Mouse (Mus musculus): ENCODE data around the gene Ubl7. TPM values are rescaled to one million over a fixed set of nuclear protein-coding genes. Genes with fewer than 3 reads are reported as not detected.

Ubl7 gene
- total and polyA plus RNA-seq, 3 experiments, result 24.7 to 81.1 (median 37.3) TPM

DNA sequence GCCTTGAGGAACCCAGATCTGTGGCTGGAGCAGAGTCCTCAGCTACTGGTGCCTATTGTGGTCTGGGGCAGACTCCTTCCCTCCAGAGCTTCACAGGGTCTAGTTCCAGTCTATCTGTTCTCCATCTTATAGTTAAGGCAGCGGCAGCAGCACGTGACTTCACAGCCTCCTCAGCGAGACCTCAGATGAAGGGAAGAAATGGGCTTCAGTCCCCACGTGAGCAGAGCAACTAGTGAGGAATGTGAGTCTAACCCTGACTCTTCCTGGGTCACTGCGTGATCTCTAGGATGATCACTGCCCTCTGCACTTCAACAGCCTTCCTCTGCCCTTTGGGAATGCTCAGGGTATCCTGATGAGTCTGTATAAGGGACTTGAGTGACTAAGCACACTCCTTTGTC lies 53.2 kb downstream of the Ubl7 start:
- H3K9me3 ChIP-seq (replicated peaks; ENCODE audit: low read length), result no peaks in the 10 kb centered on the region
- peaks cover 42 to 46% of the 10 kb centered on the region in 2 experiments for H3K36me3 ChIP-seq (replicated peaks in 1 of 2; ENCODE audit: control insufficient read depth in 1 of 2, insufficient read depth in 1 of 2, low read length in 1 of 2)
- H3K9ac ChIP-seq (ENCODE audit: insufficient read depth, low read depth), result no peak overlapping the region
- H3K4me2 ChIP-seq (ENCODE audit: insufficient read depth, low read depth, poor library complexity, severe bottlenecking), result no peak overlapping the region
- no peaks in the 10 kb centered on the region for H3K27me3 ChIP-seq (replicated peaks)
- no peak for DNase-seq (ENCODE audit: extremely low read depth)
- H3K79me2 ChIP-seq (replicated peaks; ENCODE audit: control insufficient read depth, extremely low read depth, insufficient read depth, poor library complexity, severe bottlenecking), result peaks cover 1% of the 10 kb centered on the region
- in situ Hi-C loops (cut with MboI; ENCODE audit: low pct_ligation_motif_present, low pct_unique_long_range_greater_than_20kb, low sequenced_read_pairs) (no loop called here), dilution Hi-C loops (cut with MboI; ENCODE audit: extremely low pct_ligation_motif_present, extremely low pct_unique_long_range_greater_than_20kb, low sequenced_read_pairs) (no loop called here)
- peak overlapping the region; percentile 99 for H3K27ac ChIP-seq (ENCODE audit: insufficient read depth, low read depth)
- H3K4me1 ChIP-seq (ENCODE audit: control insufficient read depth in 1 of 2, insufficient read depth in 2 of 2), result peaks cover 43 to 96% of the 10 kb centered on the region in 2 experiments
- TF ChIP-seq MYC (IDR thresholded peaks at IDR 0.05; ENCODE audit: low read depth, low read length), result no peak
- TF ChIP-seq RAD21 (IDR thresholded peaks at IDR 0.05; ENCODE audit: low read depth, low read length), result no peak
- no peak for TF ChIP-seq NELFE (IDR thresholded peaks at IDR 0.05; ENCODE audit: low read depth, low read length)
- TF ChIP-seq MEF2A (IDR thresholded peaks at IDR 0.05; ENCODE audit: borderline replicate concordance, low read depth, low read length), result no peak
- no peak for TF ChIP-seq MXI1 (IDR thresholded peaks at IDR 0.05; ENCODE audit: low read depth, low read length)
- peak; percentile 86 for TF ChIP-seq BHLHE40 (IDR thresholded peaks at IDR 0.05; ENCODE audit: low read depth, low read length)
- no peak for TF ChIP-seq EP300 (IDR thresholded peaks at IDR 0.05; ENCODE audit: low read length)
- TF ChIP-seq USF2 (conservative IDR thresholded peaks at IDR 0.05; ENCODE audit: low read depth, low read length), result peak; percentile 31; the same call in 1 of the 2 replicates
- TF ChIP-seq POLR2A (IDR thresholded peaks at IDR 0.05; ENCODE audit: low read depth, low read length), result no peak; the same call in 1 of the 2 replicates
- no peak for TF ChIP-seq TCF12 (IDR thresholded peaks at IDR 0.05; ENCODE audit: low read depth, low read length)
- TF ChIP-seq SMC3 (IDR thresholded peaks at IDR 0.05; ENCODE audit: low read depth, low read length), result no peak
- TF ChIP-seq PAX5 (IDR thresholded peaks at IDR 0.05; ENCODE audit: low read length), result no peak
- TF ChIP-seq KAT2A (IDR thresholded peaks at IDR 0.05; ENCODE audit: insufficient replicate concordance, low read length), result no peak
- TF ChIP-seq CTCF (conservative IDR thresholded peaks at IDR 0.05 in 1 of 2, IDR thresholded peaks at IDR 0.05 in 1 of 2; ENCODE audit: low read depth in 2 of 2, low read length in 2 of 2), result no peak
- no peak for TF ChIP-seq CHD2 (IDR thresholded peaks at IDR 0.05; ENCODE audit: low read length)
- TF ChIP-seq MAX (IDR thresholded peaks at IDR 0.05; ENCODE audit: low read length), result peak; percentile 28
- no peak for TF ChIP-seq ZC3H11A (IDR thresholded peaks at IDR 0.05; ENCODE audit: low read depth, low read length)
- TF ChIP-seq SIN3A (IDR thresholded peaks at IDR 0.05; ENCODE audit: low read length), result no peak
- TF ChIP-seq ZMIZ1 (IDR thresholded peaks at IDR 0.05; ENCODE audit: low read depth, low read length), result no peak
- no peak for TF ChIP-seq NRF1 (IDR thresholded peaks at IDR 0.05; ENCODE audit: low read depth, low read length)
- no peak for TF ChIP-seq RCOR1 (conservative IDR thresholded peaks at IDR 0.05; ENCODE audit: low read depth, low read length)
- no peak for TF ChIP-seq E2F4 (IDR thresholded peaks at IDR 0.05; ENCODE audit: insufficient replicate concordance, low read depth, low read length)
- no peak for TF ChIP-seq CHD1 (IDR thresholded peaks at IDR 0.05; ENCODE audit: low read depth, low read length)
- no peak for TF ChIP-seq ZNF384 (IDR thresholded peaks at IDR 0.05; ENCODE audit: low read depth, low read length)
- no peak for TF ChIP-seq ZKSCAN1 (IDR thresholded peaks at IDR 0.05; ENCODE audit: borderline replicate concordance, low read depth, low read length)
- peak; percentile 64 for TF ChIP-seq USF1 (IDR thresholded peaks at IDR 0.05; ENCODE audit: low read depth, low read length)
- TF ChIP-seq POLR2AphosphoS2 (IDR thresholded peaks at IDR 0.05; ENCODE audit: low read depth, low read length), result peak; percentile 87
- no peak for TF ChIP-seq GABPA (IDR thresholded peaks at IDR 0.05; ENCODE audit: insufficient replicate concordance, low read depth, low read length)
- TF ChIP-seq ELF1 (IDR thresholded peaks at IDR 0.05; ENCODE audit: low read depth, low read length), result no peak
- no peak for TF ChIP-seq HCFC1 (IDR thresholded peaks at IDR 0.05; ENCODE audit: low read depth, low read length)
- no peak for TF ChIP-seq JUND (conservative IDR thresholded peaks at IDR 0.05; ENCODE audit: low read depth, low read length)
- TF ChIP-seq ETS1 (conservative IDR thresholded peaks at IDR 0.05; ENCODE audit: low read depth, low read length), result no peak
- no peak for TF ChIP-seq IRF4 (IDR thresholded peaks at IDR 0.05; ENCODE audit: low read depth, low read length)
- 0 out of 2 replicates have a peak, but pooled peaks have one; percentile 7 for TF ChIP-seq MAZ (IDR thresholded peaks at IDR 0.05; ENCODE audit: low read depth, low read length)
- TF ChIP-seq UBTF (IDR thresholded peaks at IDR 0.05; ENCODE audit: low read depth, low read length), result no peak
- TF ChIP-seq JUN (IDR thresholded peaks at IDR 0.05; ENCODE audit: insufficient read depth, low read depth, low read length), result no peak
- TF ChIP-seq MAFK (IDR thresholded peaks at IDR 0.05; ENCODE audit: insufficient replicate concordance, low read length), result no peak
- no peak for TF ChIP-seq TBP (conservative IDR thresholded peaks at IDR 0.05; ENCODE audit: low read depth, low read length)
- no peak overlapping the region for H3K4me3 ChIP-seq (replicated peaks in 1 of 3; ENCODE audit: low read depth in 2 of 3, low read length in 2 of 3, poor library complexity in 1 of 3)
